Mouse (Mus musculus) gastrocnemius, postnatal 25 days (tissue): ENCODE results near the gene Gm10840. TPM values are rescaled to one million over a fixed set of nuclear protein-coding genes. Genes with fewer than 3 reads are reported as not detected.
A peak's percentile ranks its signal among the peaks of the same experiment; 100 is the strongest.
"Not testable (repeated sequence)": the region's sequence is repeated elsewhere in the genome, so short reads cannot be mapped to it uniquely, and the experiment has no call there.

ENCODE experiments used
- DNase-seq: peaks from one replicate; pipeline ENCODE4 v3.0.0; 2022
- long read RNA-seq, 2 experiments: library from polyadenylated mRNA; stranded (forward); transcript quantifications; one replicate each; pipeline ENCODE4 v2.0.0; 2021
- total RNA-seq, 2 experiments: library from RNA; stranded (reverse); gene quantifications; 1 replicate in 1 of 2; 2 replicates in 1 of 2; pipeline ENCODE4 v1.2.3; 2021

The Gm10840 gene
- total RNA-seq, result not detected
- long read RNA-seq, experiment 1, result 0 reads
- long read RNA-seq, experiment 2, result 0 reads

DNA sequence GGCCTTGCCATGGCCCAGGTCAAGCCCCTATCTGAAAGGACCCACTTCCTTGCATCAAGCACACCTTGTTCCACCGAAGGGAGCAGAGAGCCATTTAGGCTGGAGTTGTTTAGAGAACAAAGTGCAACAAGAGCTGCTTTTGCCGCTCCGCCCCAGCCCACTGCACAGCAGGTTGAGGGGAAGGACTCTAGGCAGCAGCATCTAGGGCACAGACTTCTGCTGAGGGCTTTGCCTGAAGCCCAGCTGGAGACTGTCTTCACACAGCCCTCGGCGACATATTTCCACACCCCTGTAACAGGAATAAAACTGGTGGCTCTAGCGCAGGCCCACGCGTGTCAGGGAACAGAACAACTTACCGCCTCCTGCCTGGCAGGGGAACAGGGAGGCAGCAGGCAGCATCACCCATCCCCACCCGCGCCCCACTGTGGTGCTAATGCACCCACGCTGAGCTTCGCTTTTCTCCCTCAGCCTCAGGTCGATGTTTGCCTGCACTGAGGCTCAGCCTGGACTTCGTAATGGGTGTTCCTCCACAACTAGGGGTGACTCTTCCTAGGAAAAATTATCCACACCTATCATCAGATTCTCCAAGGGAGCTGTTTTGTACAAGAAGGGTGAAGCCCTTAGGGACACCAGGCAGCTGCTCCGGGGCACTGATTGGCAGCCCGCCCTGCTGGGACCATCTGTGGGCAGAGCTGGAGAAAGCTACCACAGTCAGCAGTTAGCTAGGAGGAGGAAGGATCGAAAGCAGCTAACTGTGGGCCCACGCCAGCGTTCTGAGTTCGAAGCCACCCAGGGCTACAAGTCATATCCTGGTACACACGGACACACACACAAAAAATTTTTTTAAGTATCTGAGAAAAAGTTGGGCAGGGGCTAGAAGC is at the start of gene Gm10840, which contains the start of gene Limd2:
Gene Gm10840 (plus strand): TSS at position 10 of the 881 bp plus-strand sequence.
Gene Limd2 (minus strand): TSS at position 20 of the 881 bp plus-strand sequence.
- no peak for DNase-seq

DNA sequence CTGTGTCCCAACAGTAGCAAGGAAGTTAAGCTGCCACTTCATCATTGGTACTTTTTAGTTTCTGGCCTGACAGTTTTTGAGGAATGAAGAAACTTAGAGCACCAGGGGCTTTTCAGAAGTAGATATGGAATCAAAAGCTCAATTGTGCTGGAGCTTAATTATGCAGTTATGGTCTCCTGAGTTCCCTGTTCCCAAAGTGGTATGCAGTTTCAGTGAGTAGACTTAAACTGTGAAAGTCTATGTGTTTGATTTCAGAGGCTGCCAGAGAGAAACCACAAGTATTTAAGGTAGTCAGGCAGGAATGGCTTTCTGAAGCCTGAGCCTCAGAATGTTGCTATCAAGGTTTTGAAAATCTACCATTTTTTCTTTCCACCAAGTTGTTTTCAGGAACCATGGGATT is 49.0 kb upstream of the Gm10840 start:
- DNase-seq, result no peak

DNA sequence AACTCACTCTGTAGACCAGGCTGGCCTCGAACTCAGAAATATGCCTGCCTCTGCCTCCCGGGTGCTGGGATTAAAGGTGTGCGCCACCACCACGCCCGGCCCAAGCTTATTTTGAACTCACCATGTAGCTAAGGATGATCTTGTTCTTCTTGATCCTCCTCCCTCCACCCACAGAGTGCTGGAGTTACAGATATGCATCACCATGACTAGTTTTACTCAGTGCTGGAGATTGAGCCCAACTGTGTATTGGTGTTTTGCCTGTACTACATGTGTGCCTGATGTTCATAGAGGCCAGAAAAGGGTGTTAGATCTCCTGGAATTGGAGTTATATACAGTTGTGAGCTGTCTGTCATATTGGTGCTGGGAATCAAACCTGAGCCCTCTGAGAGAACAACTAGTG is 38.4 kb upstream of the Gm10840 start:
- DNase-seq, result no peak

DNA sequence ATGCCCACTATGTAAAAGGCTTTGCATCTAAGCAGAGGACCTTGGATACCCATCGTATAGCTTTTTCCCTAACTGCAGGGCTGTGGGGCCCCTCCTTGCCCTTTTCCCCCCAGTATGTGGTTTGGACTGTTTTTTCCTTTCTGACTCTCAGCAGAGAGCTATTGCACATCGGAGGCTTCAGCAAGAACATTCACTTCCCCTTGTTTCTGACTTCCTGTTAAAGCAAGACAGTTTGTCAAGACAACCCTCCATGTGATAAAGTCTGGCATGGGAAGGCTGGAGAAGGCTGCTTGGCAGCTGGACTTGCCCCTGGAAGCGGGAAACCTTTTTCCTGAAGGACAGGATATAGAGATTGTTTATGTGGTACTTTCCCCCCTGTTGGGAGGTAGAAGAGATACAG is 37.9 kb upstream of the Gm10840 start:
- DNase-seq, result peak; percentile 9

DNA sequence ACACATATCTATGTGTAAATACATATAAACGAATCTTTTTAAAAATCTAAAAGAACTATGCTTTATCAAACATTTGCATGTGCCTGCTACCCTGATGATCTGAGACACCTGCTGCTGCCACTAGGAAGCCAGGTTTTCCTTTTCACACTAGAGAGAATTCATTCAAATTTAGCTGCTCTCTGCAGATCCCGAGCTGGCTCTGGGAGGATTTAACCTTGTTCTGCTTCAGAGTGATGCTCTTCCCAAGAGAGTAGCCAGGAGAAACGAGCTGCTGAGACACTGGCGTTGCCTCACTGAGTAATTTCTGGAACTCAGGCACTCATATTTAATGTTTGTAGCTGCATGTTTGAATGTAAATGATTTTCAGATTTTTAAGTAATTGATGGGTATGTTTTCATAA is 35.9 kb upstream of the Gm10840 start:
- no peak for DNase-seq

DNA sequence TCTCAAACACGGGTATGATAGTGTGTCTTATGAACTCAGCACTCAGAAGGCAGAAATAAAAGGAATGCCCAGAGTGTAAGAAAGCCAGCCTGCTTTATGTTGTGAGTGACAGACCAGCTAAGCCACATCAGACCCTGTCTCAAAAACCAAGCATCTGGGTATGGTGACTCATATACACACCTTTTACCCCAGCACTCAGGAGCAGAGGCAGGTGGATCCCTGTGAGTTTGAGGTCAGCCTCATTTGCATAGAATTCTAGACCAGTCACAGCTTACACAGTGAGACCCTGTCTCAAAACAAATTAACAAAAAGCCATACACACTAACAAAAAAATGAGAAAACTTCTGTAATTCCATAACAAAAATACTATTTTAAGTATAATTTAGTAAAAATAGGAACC is 34.8 kb upstream of the Gm10840 start:
- DNase-seq, result no peak

DNA sequence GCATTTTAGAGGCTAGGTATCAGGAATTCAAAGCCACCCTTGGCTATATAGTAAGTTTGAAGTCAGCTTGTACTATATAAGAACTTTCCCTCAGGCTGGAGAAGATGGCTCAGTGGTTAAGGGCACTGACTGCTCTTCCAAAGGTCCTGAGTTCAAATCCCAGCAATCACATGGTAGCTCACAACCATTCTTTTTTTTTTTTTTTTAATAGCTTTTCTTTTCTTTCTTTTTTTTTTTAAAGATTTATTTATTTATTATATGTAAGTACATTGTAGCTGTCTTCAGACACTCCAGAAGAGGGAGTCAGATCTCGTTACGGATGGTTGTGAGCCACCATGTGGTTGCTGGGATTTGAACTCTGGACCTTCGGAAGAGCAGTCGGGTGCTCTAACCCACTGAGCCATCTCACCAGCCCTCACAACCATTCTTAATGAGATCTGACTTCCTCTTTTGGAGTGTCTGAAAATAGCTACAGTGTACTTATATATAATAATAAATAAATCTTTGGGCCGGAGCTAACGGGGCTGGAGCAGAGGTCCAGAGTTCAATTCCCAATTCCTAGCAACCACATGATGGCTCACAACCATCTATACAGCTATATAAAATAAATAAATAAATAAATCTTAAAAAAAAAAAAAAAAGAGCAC is 33.8 kb upstream of the Gm10840 start:
- DNase-seq, result not testable (repeated sequence)

DNA sequence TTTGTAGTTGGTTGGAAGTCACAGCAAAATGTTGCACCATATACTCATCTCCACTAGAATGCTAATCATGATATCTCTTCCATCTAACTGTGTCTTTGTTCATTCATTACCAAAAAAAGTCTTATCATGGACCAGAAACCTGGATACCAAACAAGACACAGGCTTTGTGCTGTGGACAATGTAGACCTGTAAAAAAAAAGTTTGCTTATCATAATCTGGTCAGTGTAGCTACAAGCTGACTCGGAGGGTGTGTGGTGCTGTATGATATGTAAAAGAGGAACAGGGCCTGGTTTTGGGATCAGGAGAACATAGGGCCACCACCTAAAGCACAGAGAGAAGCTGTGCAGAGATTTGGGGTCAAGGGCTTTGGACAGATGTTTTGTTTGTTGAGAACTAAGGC is 31.2 kb upstream of the Gm10840 start:
- DNase-seq, result no peak

DNA sequence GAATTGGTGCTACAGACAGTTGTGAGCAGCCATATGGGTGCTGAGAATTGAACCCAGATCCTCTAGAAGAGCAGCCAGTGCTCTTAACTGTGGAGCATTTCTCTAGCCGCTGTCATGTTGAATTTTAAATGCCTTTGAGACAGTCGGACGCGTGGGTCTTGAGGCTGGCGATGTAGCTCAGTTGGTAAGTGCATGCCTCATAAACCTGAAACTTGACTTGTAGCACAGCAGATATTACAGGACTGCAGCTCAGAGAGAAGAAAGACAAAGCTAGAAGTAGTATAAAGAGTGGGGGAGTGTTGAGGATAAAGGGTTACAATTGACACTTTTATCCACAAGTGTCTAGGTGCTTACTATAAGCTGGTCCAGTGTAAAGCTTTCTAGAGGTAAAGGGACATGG is 28.1 kb upstream of the Gm10840 start:
- no peak for DNase-seq

DNA sequence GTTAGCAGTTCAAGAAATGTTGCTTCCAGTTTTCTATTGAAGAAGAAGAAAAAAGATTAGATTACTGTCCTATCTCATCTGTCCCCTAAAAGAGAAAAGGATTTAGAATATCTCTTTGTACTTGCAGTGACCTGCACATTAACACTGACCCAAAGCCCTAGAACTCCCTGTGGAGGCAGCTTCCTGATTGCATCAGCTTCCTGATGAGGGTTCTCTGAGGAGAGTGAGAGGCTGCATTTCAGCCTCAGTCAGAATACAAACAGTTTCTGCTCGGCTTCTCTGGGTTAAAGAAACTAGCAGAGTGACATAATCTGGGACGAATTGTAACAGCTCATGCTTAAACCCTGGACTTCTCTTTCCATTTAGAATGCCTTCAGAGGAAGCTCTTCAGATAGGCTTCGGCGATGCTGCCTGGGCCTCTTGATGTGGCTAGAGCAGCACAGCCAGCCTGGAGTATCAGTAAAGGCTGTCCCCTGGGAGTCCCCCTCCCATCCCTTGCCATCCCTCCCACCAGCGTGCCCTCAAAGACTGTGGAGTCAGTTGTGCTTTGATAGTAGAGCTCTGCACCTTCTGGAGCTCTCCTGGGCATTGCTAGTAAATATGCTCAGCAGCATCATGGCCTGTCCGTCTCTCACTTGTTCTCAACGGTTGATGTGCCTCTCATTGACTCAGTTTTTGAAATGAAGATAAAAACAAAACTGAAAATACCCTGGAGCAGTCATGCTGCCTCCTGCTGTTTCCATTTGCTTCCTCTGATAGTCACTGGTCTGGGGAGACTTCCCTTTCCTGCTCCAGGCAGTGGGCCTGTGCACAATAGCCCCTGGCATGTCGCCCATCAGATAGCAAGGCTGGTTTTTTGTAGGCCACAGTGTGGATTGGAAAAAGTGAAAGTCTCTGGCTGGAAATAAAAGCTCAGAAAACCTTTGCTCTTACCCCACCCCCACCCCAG is 25.8 kb upstream of the Gm10840 start:
- DNase-seq, result peak; percentile 70

DNA sequence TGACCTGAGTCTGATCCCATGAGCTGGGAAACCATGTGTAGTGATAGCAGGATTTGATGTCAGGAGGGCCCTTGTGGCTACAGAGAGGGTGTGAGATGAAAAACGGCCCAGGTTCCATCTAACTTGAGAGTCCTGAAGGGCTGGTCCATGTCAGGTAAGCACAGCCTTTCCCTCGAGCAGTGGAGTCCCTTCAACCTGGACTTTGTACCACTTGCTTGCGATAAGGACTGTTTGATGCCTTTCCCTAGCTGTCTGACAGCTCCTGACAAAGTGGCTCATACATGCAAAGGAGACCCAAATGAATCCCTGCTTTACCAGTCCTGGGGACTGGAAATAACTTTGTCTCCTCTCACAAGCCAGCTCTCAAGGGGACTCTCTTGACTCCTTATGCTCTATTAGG is 9.4 kb upstream of the Gm10840 start:
- no peak for DNase-seq

DNA sequence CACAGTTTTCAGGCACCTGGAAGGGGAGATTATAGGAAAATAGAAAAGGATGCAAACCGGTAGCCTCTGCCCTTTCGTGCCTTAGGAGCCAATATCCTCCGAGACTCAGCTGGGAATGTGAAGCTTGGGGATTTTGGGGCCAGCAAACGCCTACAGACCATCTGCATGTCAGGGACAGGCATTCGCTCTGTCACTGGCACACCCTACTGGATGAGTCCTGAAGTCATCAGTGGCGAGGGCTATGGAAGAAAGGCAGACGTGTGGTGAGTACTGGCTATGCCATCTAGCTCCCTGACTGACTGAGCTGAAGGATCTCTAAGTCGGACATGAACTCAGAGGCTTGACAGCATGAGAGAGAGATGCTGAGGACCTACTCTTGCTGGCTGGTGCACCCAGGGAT is 8.5 kb upstream of the Gm10840 start:
- DNase-seq, result no peak

DNA sequence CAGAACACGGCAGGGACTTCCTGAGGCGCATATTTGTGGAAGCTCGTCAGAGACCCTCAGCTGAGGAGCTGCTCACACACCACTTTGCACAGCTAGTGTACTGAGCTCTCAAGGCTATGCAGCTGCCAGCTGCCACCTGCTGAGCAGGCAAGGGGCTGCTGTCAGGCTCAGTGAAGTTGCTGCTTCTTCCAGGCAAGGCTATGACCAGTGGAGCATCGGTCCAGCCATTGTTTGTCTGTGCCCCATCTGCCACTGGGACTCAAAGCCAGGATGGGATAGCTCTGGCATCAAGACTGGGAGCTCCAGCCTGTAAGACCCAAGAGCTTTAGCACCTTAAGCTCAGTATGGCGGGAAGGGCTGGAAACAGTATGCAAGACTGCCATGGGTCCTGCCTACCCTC is 6.6 kb upstream of the Gm10840 start:
- no peak for DNase-seq

DNA sequence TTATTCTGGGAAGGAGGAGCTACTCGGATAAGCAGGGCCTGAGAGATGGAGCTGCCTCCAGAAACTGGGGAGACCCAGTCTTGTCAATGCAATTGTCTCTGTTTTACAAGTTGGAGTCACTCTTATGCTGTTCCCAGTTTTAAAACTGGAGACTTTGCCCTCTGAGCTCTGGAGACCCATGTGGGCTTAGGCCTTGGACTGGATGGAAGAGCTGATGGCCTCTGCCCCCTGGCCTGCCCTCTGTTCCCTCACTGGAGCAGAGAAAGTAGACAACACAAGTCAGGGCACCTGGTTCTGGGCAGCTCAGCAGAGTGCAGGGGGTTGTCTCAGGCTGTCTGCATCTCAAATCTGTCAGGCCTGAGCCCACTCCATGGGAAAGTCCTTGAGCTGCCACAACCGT is 5.9 kb upstream of the Gm10840 start:
- DNase-seq, result no peak

DNA sequence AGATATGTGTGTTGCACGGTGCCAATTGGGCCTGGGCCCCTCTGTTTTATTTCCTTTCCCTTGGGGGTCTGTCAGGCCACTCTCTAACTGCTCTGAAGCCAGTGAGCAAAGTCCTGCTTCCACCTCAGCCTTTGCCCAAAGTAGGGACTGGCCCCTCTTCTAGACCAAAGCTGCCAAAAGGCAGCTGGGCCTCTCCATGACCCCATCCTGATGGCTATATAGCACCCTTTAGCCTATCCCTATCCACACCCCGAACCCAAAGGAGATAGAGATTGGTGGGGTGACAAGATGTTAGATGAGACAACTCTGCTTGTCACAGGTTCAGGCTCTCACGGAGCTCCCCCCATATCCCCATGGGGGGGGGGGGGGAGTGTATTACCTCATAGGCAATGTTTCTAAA is 4.9 kb upstream of the Gm10840 start:
- no peak for DNase-seq

DNA sequence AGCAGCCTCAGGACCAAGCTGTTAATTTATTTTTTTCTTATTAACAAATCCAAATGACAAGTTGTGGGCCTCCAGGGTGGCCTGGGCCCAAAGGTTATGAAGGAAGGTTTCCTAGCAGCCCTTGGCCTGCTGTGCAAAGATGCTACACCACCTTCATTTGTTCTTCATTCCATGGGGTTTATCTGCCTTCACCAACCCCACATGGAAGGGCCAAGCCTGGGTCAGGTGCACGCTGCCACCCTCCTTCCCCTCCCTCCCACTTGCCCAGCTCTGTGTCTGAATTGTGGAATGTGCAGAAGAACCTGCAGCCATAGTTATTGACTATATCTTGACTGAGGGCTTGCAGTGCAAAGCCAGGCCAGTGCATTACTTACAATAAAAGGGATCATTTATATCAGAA is 4.4 kb upstream of the Gm10840 start:
- DNase-seq, result no peak

DNA sequence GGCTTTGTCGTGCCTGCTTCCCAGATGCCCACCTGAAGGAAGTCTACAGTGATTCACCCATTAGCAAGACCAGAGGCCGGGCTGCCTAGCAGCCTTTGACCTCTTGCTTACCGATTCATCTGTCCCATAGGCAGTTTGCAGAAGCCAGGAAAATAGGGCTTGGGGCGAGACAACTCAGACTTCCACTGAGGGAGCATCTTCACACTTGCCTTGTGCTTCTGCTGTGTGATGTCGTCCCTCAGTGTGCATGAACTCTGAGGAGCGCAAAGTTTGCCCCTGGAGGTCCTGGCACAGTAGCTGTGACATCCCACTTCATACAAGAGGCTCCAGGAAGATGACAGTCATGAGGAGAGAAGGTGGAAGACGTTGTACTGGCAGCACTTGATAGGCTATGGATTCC is 3.5 kb upstream of the Gm10840 start:
- DNase-seq, result no peak

DNA sequence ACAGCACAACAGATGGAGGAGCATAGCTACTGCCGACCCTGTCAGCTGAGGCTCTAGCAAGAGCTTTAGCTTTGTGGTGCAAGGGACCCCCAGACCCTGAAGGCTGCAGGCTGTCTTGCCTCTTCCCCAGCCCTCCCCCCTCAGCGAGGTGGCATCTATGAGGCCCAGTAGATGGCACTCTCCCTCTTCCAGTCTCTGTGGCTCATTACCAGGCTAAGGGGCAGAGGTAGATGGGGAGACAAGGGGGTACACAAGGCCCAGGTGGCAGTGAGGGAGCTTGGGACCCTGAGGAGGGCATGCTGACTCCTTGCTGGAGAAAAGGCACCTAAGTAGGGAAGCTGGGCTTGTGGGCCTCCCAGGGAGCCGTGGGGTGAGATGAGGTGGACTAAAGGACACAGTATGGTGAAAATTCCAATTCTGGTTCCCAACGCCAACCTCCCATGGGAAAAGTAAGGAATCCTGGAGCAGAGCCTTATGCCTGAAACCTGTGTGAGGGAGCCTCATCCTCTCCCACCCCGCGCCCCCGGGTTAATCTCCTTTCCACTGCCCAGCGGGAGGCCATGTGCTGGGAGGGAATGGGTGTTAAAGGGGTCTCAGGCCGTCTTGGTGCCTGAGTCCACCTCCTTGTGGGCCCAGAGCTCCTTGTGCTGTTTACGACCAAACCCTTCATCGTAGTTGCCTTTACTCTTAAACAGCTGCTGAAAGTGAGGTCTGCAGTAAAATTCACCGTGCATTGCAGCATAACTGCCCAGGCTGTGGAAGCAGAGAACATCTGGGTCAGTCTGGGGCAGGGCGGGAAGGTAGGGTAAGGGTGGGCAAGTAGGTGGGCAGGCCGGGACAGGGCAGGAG is 2.3 kb upstream of the Gm10840 start:
- DNase-seq, result no peak

DNA sequence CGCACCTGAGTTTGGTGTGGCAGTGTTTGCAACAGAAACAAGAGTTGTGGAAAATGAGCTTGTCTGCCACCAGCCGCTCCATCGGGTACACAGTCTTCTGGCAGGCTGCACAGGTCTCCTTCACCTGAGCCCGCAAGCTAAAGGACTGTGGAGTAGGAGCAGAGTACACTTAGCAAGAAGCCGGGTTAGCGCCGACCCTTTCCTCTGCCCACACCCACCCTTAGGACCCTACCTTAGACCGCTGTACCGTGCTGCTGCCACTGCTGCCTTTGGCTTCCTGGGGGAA is 1.8 kb upstream of the Gm10840 start:
- no peak for DNase-seq

DNA sequence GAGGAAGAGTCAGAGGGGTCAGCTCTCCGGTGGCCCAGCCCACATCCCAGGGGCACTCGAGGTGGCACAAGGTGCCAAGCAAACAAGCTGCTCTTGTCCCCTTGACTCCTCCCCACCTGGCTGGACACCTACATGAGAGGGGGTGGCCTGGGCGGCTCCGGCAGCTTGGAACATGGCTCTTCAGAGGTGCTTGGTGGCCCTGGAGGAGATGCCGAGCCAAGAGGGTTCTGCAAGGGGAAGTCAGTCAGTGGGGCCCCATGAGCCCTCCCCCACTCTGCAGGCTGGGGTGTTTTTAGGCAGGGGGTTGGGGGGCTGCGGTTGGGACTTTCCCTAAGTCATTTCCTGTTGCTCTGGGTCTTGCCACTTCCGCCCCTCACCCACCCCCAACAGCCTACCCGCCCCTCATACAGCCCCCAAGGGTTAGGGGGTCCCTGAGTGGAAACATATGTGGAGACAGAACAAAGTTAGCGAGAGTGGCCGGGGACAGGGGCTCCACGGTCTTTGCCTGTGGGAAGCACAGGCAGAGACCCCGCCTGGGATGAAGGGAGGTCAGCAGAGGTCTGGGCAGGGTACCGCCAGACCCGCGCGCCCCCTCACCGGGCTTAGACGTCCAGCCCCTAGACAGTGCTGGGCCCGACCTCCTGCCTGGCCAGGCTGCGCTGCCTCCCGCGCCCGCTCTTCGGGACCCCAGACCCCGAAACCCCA is 1.3 kb upstream of the Gm10840 start:
- peak; percentile 69 for DNase-seq
